Mouse (Mus musculus): ENCODE results near the gene Zfp1.

GRCm38 (mm10) chr8:111641064-111641463, 2.1 kb upstream of the Zfp1 start:
- TF ChIP-seq CTCF (IDR thresholded peaks at IDR 0.05; ENCODE audit: low read depth) = no peak
- TF ChIP-seq EP300 (optimal IDR thresholded peaks at IDR 0.05) = no peak

All from stomach, postnatal 0 days (tissue).